Mouse (Mus musculus) heart, adult 10 weeks (tissue): Measurements from ENCODE around the gene Fads3. TPM values are rescaled to one million over a fixed set of nuclear protein-coding genes. Genes with fewer than 3 reads are reported as not detected.

ENCODE experiments used
- polyA plus RNA-seq: library from polyadenylated mRNA; stranded (reverse); fragments of 350-450 nt; fragmentation: Illumina TruSeq; extraction: RNeasy Lipid Tissue Mini Kit (QIAGEN cat#74804); gene quantifications from one replicate; pipeline ENCODE4 v1.2.3, GENCODE M21; 2014; ENCODE audit warnings: low read depth, low replicate concordance

The Fads3 gene
- polyA plus RNA-seq = 44.0 TPM

GRCm38 (mm10) chr19:10041388-10042148 lies at the start of gene Fads3:
TSS of gene Fads3 (plus strand) at chr19:10041569.

DNA sequence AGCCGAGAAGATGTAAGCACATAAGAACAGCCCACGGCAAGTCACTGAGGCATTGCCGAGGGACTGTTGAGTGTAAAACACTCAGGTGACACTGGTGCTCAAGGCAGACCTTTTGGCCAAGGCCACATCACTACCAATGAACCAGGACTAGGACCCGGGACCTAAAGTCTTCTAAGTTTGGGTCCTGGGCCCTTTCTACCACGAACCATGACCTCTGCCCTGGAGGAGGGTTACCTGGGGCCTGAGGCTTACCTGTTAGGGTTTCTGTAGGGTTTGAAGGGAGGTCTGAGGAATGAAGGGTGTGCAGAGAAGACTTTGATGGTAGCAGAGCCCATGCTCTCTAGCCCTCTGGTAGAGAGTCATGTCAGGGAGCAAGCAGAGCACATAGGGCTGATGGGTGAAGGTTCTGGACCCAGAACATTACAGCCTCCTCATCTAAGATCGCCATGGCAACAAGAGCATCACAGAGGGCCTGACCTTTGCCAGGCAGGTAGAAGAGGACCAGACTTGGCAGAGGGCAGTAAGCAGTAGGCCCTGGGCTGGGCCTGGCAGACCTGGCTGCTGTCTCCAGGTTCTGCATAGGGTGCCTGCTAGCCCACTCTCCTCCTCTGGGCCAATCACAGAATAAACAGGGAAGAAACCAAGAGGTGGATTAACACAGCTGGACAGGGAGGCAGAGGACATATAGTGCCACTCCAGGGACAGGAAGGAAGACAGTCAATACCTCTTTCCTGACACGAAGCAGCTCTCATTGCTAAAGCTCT lies 40.0 kb upstream of the Fads3 start, which contains the start of the genes Best1 and Rab3il1:
Gene Best1, minus strand, starts transcription at position 428 of the 764 bp plus-strand sequence.
Gene Rab3il1, plus strand, starts transcription at position 464 of the 764 bp plus-strand sequence.

DNA sequence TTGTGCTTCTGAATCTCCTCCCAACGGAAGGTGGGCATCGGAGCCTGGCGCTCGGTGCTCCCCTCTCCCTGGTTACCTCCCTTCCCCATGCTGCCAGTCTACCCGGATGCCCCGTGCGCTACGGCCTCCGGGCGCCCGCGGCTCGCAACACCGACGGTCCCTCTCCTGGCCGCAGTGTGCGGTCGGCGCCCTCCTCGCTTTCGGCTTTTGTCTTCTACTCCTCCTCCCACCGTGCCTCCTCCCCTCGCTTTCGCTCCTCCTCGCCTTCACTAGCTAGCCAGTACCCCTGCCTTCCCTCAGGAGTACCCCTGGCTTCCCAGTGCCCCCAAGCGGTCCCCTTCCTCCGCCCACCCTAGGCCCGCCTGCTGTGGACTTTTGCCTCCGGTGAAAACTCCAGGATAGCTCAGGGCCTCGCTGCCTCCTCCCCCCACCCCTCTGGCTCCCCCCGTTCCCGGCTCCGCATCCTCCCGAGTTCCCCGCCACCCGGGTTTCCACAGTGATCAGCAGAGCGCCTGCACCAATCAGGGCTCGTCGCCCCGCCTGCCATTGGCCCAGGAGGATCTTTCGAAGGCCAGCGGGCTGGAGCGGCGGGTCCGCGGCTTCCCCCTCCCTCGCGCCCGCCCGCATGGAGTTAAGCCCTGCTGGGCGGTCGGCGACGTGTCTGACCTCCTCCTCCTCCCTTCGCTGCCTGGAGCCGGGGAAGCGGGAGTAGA lies 60.1 kb downstream of the Fads3 start, which contains the start of gene Fads2:
Gene Fads2, minus strand, starts transcription at position 406 of the 713 bp plus-strand sequence.

Other genes with a start within 250 kb of the Fads3 start
- not detected for gene Scgb2a2, start 194.0 kb upstream of the Fads3 start, polyA plus RNA-seq
- 5.8 TPM for gene Incenp, start 142.0 kb upstream of the Fads3 start, polyA plus RNA-seq
- gene Fth1, start 61.0 kb upstream of the Fads3 start, polyA plus RNA-seq = 3,653 TPM
- gene Best1, start 39.9 kb upstream of the Fads3 start, polyA plus RNA-seq = 0.21 TPM
- 11.2 TPM for gene Rab3il1, start 39.9 kb upstream of the Fads3 start, polyA plus RNA-seq
- 9.2 TPM for gene Fads2, start 60.2 kb downstream of the Fads3 start, polyA plus RNA-seq
- 18.3 TPM for gene Fads1, start 141.3 kb downstream of the Fads3 start, polyA plus RNA-seq
- 163 TPM for gene Tmem258, start 162.4 kb downstream of the Fads3 start, polyA plus RNA-seq
- 3.8 TPM for gene Fen1, start 162.6 kb downstream of the Fads3 start, polyA plus RNA-seq
- gene Myrf, start 199.2 kb downstream of the Fads3 start, polyA plus RNA-seq = 4.1 TPM